Mouse (Mus musculus): ENCODE measurements around the gene Prkcb. TPM values are rescaled to one million over a fixed set of nuclear protein-coding genes. Genes with fewer than 3 reads are reported as not detected.

Gene Prkcb
- polyA plus RNA-seq, 1 experiment from 2014 or later = 117 TPM

GRCm38 (mm10) chr7:122294111-122294510 lies 5.6 kb downstream of the Prkcb start:
- WGBS = 89% methylated on average over 7 of the region's 7 CpGs
- Histone ChIP-seq H3K9ac (no peak overlapping the region), H3K4me3 (no peak overlapping the region), H3K27me3 (replicated peaks) (0 out of 2 replicates have a peak, but pooled peaks cover 5% of the 10 kb centered on the region), H3K27ac (no peak overlapping the region), H3K36me3 (replicated peaks) (no peaks in the 10 kb centered on the region), H3K4me2 (no peak overlapping the region), H3K9me3 (no peaks in the 10 kb centered on the region), H3K4me1 (peaks cover 14% of the 10 kb centered on the region; the same call in 1 of the 2 replicates)
- ATAC-seq (replicated peaks) = no peak

GRCm38 (mm10) chr7:122295363-122295762 lies 6.8 kb downstream of the Prkcb start:
- H3K27ac ChIP-seq = no peak overlapping the region
- no peaks in the 10 kb centered on the region for H3K9me3 ChIP-seq
- H3K4me3 ChIP-seq = no peak overlapping the region
- 93% methylated on average over 4 of the region's 4 CpGs for WGBS
- H3K4me1 ChIP-seq = peaks cover 5% of the 10 kb centered on the region; the same call in 1 of the 2 replicates
- H3K4me2 ChIP-seq = no peak overlapping the region
- no peak for ATAC-seq (replicated peaks)
- 0 out of 2 replicates have a peak, but pooled peaks cover 5% of the 10 kb centered on the region for H3K27me3 ChIP-seq (replicated peaks)
- no peak overlapping the region for H3K9ac ChIP-seq
- no peaks in the 10 kb centered on the region for H3K36me3 ChIP-seq (replicated peaks)

GRCm38 (mm10) chr7:122296331-122296730 lies 7.8 kb downstream of the Prkcb start:
- 76% methylated on average over 1 of the region's 1 CpGs for WGBS
- Histone ChIP-seq H3K9ac (no peak overlapping the region), H3K4me2 (no peak overlapping the region), H3K9me3 (no peaks in the 10 kb centered on the region), H3K4me1 (no peaks in the 10 kb centered on the region), H3K4me3 (no peak overlapping the region), H3K27me3 (replicated peaks) (no peaks in the 10 kb centered on the region), H3K36me3 (replicated peaks) (no peaks in the 10 kb centered on the region), H3K27ac (no peak overlapping the region)
- no peak for ATAC-seq (replicated peaks)

GRCm38 (mm10) chr7:122296805-122297204 lies 8.3 kb downstream of the Prkcb start:
- no peaks in the 10 kb centered on the region for H3K36me3 ChIP-seq (replicated peaks)
- no peak overlapping the region for H3K27ac ChIP-seq
- no peaks in the 10 kb centered on the region for H3K9me3 ChIP-seq
- H3K9ac ChIP-seq = no peak overlapping the region
- no peak overlapping the region for H3K4me3 ChIP-seq
- H3K4me2 ChIP-seq = no peak overlapping the region
- no peaks in the 10 kb centered on the region for H3K4me1 ChIP-seq
- H3K27me3 ChIP-seq (replicated peaks) = no peaks in the 10 kb centered on the region
- no peak for ATAC-seq (replicated peaks)
- 89% methylated on average over 3 of the region's 3 CpGs for WGBS

GRCm38 (mm10) chr7:122297627-122298026 lies 9.1 kb downstream of the Prkcb start:
- no peak overlapping the region for H3K4me2 ChIP-seq
- no peaks in the 10 kb centered on the region for H3K9me3 ChIP-seq
- no peak overlapping the region for H3K9ac ChIP-seq
- H3K27me3 ChIP-seq (replicated peaks) = no peaks in the 10 kb centered on the region
- H3K4me3 ChIP-seq = no peak overlapping the region
- no peaks in the 10 kb centered on the region for H3K36me3 ChIP-seq (replicated peaks)
- 82% methylated on average over 3 of the region's 3 CpGs for WGBS
- no peak overlapping the region for H3K27ac ChIP-seq
- ATAC-seq (replicated peaks) = no peak
- no peaks in the 10 kb centered on the region for H3K4me1 ChIP-seq

- 86% methylated on average over 2 of the region's 2 CpGs for WGBS
- no peak for ATAC-seq (replicated peaks)
- Histone ChIP-seq H3K9ac (no peak overlapping the region), H3K27ac (no peak overlapping the region), H3K4me3 (no peak overlapping the region), H3K27me3 (replicated peaks) (no peaks in the 10 kb centered on the region), H3K4me2 (no peak overlapping the region), H3K36me3 (replicated peaks) (no peaks in the 10 kb centered on the region), H3K4me1 (no peaks in the 10 kb centered on the region), H3K9me3 (no peaks in the 10 kb centered on the region)
Observed at GRCm38 (mm10) chr7:122298715-122299114, 10.2 kb downstream of the Prkcb start.

GRCm38 (mm10) chr7:122300538-122300937 lies 12.0 kb downstream of the Prkcb start:
- Histone ChIP-seq H3K4me2 (no peak overlapping the region), H3K27me3 (replicated peaks) (no peaks in the 10 kb centered on the region), H3K36me3 (replicated peaks) (no peaks in the 10 kb centered on the region), H3K27ac (no peak overlapping the region), H3K4me3 (no peak overlapping the region), H3K9ac (no peak overlapping the region), H3K4me1 (no peaks in the 10 kb centered on the region), H3K9me3 (no peaks in the 10 kb centered on the region)
- WGBS = 90% methylated on average over 4 of the region's 4 CpGs
- ATAC-seq (replicated peaks) = no peak

- H3K9me3 ChIP-seq = no peaks in the 10 kb centered on the region
- WGBS = 93% methylated on average over 6 of the region's 6 CpGs
- no peak overlapping the region for H3K4me2 ChIP-seq
- no peaks in the 10 kb centered on the region for H3K27me3 ChIP-seq (replicated peaks)
- no peaks in the 10 kb centered on the region for H3K36me3 ChIP-seq (replicated peaks)
- H3K27ac ChIP-seq = no peak overlapping the region
- H3K4me1 ChIP-seq = no peaks in the 10 kb centered on the region
- no peak overlapping the region for H3K9ac ChIP-seq
- no peak for ATAC-seq (replicated peaks)
- no peak overlapping the region for H3K4me3 ChIP-seq
Observed at GRCm38 (mm10) chr7:122302538-122302937, 14.0 kb downstream of the Prkcb start.

GRCm38 (mm10) chr7:122303988-122304387 lies 15.4 kb downstream of the Prkcb start:
- 54% methylated on average over 3 of the region's 3 CpGs for WGBS
- no peak for ATAC-seq (replicated peaks)
- H3K4me3 ChIP-seq = no peak overlapping the region

GRCm38 (mm10) chr7:122304521-122304920 lies 16.0 kb downstream of the Prkcb start:
- Histone ChIP-seq H3K9ac (no peak overlapping the region), H3K27ac (no peak overlapping the region), H3K4me3 (no peak overlapping the region), H3K4me2 (no peak overlapping the region), H3K4me1 (no peaks in the 10 kb centered on the region), H3K36me3 (replicated peaks) (no peaks in the 10 kb centered on the region), H3K9me3 (no peaks in the 10 kb centered on the region), H3K27me3 (replicated peaks) (no peaks in the 10 kb centered on the region)
- no peak for ATAC-seq (replicated peaks)
- 86% methylated on average over 2 of the region's 2 CpGs for WGBS

More at GRCm38 (mm10) chr7:122303988-122304387, 15.4 kb downstream of the Prkcb start:
- H3K9me3 ChIP-seq = no peaks in the 10 kb centered on the region
- H3K27ac ChIP-seq = no peak overlapping the region
- no peak overlapping the region for H3K9ac ChIP-seq
- no peaks in the 10 kb centered on the region for H3K36me3 ChIP-seq (replicated peaks)
- H3K4me2 ChIP-seq = no peak overlapping the region
- H3K4me1 ChIP-seq = no peaks in the 10 kb centered on the region
- H3K27me3 ChIP-seq (replicated peaks) = no peaks in the 10 kb centered on the region

GRCm38 (mm10) chr7:122307241-122307640 lies 18.7 kb downstream of the Prkcb start:
- no peaks in the 10 kb centered on the region for H3K36me3 ChIP-seq (replicated peaks)
- ATAC-seq (replicated peaks) = no peak

GRCm38 (mm10) chr7:122308661-122309060 lies 20.1 kb downstream of the Prkcb start:
- no peak overlapping the region for H3K27ac ChIP-seq
- no peaks in the 10 kb centered on the region for H3K27me3 ChIP-seq (replicated peaks)
- no peak overlapping the region for H3K4me3 ChIP-seq
- H3K36me3 ChIP-seq (replicated peaks) = no peaks in the 10 kb centered on the region
- H3K4me1 ChIP-seq = 0 out of 2 replicates have a peak, but pooled peaks cover 7% of the 10 kb centered on the region
- 81% methylated on average over 5 of the region's 5 CpGs for WGBS
- no peak for ATAC-seq (replicated peaks)
- no peak overlapping the region for H3K9ac ChIP-seq
- H3K9me3 ChIP-seq = no peaks in the 10 kb centered on the region
- H3K4me2 ChIP-seq = no peak overlapping the region

More at GRCm38 (mm10) chr7:122307241-122307640, 18.7 kb downstream of the Prkcb start:
- no peak overlapping the region for H3K4me2 ChIP-seq
- 0 out of 2 replicates have a peak, but pooled peaks cover 1% of the 10 kb centered on the region for H3K4me1 ChIP-seq
- H3K4me3 ChIP-seq = no peak overlapping the region
- no peaks in the 10 kb centered on the region for H3K9me3 ChIP-seq
- 90% methylated on average over 9 of the region's 9 CpGs for WGBS
- H3K27me3 ChIP-seq (replicated peaks) = no peaks in the 10 kb centered on the region
- no peak overlapping the region for H3K27ac ChIP-seq
- H3K9ac ChIP-seq = no peak overlapping the region

- Histone ChIP-seq H3K27me3 (replicated peaks) (no peaks in the 10 kb centered on the region), H3K4me2 (no peak overlapping the region), H3K27ac (no peak overlapping the region), H3K36me3 (replicated peaks) (no peaks in the 10 kb centered on the region), H3K9me3 (no peaks in the 10 kb centered on the region), H3K4me3 (no peak overlapping the region), H3K9ac (no peak overlapping the region), H3K4me1 (0 out of 2 replicates have a peak, but pooled peaks cover 7% of the 10 kb centered on the region)
- WGBS = 80% methylated on average over 14 of the region's 14 CpGs
- ATAC-seq (replicated peaks) = no peak
Observed at GRCm38 (mm10) chr7:122309909-122310725, 21.6 kb downstream of the Prkcb start.

Measured in midbrain, embryonic 15.5 days (tissue).